Mouse (Mus musculus) forebrain, postnatal 0 days (tissue): ENCODE results near the gene Gm10644. TPM values are rescaled to one million over a fixed set of nuclear protein-coding genes. Genes with fewer than 3 reads are reported as not detected.

Experiments used
- ATAC-seq: fragments of 200-750 bp; cut with Nextera tagmentation; 2 replicates; pipeline ENCODE4 v1.8.0; 2017; ENCODE audit warnings: mild to moderate bottlenecking, moderate library complexity
- DNase-seq: peaks from one replicate; pipeline ENCODE4 v3.0.0-alpha.2; 2015
- H3K27ac ChIP-seq: fragments of 300-500 bp; sonication (generic); 2 replicates; pipeline ENCODE4 v1.5.1; 2014; ENCODE audit warnings: low read depth, mild to moderate bottlenecking, antibody characterized with exemption, low read length, moderate library complexity, mixed read lengths
- H3K27me3 ChIP-seq: fragments of 300-500 bp; sonication (generic); 2 replicates; pipeline ENCODE4 v1.6.1; 2014; ENCODE audit warnings: mild to moderate bottlenecking, low read length, mixed read lengths; ENCODE audit not compliant: insufficient read depth
- H3K36me3 ChIP-seq: fragments of 300-500 bp; sonication (generic); 2 replicates; pipeline ENCODE4 v1.6.1; 2014; ENCODE audit warnings: mild to moderate bottlenecking, moderate library complexity; ENCODE audit not compliant: insufficient read depth
- H3K4me1 ChIP-seq: fragments of 300-500 bp; sonication (generic); 2 replicates; pipeline ENCODE4 v1.6.1; 2014; ENCODE audit warnings: antibody characterized with exemption; ENCODE audit not compliant: insufficient read depth
- H3K4me2 ChIP-seq: fragments of 300-500 bp; sonication (generic); 2 replicates; pipeline ENCODE4 v1.6.1; 2014; ENCODE audit warnings: low read depth, mild to moderate bottlenecking, moderate library complexity
- H3K4me3 ChIP-seq: fragments of 300-500 bp; sonication (generic); 2 replicates; pipeline ENCODE4 v1.5.1; 2014; ENCODE audit warnings: low read depth, low read length, mixed read lengths
- H3K9ac ChIP-seq: fragments of 300-500 bp; sonication (generic); 2 replicates; pipeline ENCODE4 v1.6.1; 2014; ENCODE audit warnings: mild to moderate bottlenecking
- H3K9me3 ChIP-seq: fragments of 300-500 bp; sonication (generic); 2 replicates; pipeline ENCODE4 v1.6.1; 2016; ENCODE audit warnings: low read length
- CTCF ChIP-seq: sonication (generic); IDR thresholded peaks from 2 replicates; pipeline ENCODE4 v1.5.1; 2016; ENCODE audit warnings: antibody characterized with exemption, control low read depth, low read depth
- WGBS: fragments of 180-500 bp; shearing (Covaris S2); extraction: QIAGEN DNeasy Blood & Tissue Kit; methylation state at CpG from one replicate; pipeline ENCODE4 v1.1.7; 2014; 5-methylcytosine and 5-hydroxymethylcytosine counted together
- polyA plus RNA-seq: library from polyadenylated mRNA; unstranded; fragments of >200 nt; fragmentation: Nextera tagmentation; extraction: Ambion mirVana; gene quantifications from 2 replicates; pipeline ENCODE4 v1.2.1, GENCODE M21; 2015
- total RNA-seq: library from RNA; depleted of rRNA; stranded (reverse); fragments of >200 nt; gene quantifications from 2 replicates; pipeline ENCODE4 v1.2.3, GENCODE M21; 2014

The Gm10644 gene
- total and polyA plus RNA-seq, 2 experiments from 2014 or later, result 0.14 to 0.40 TPM

GRCm38 (mm10) chr8:83999057-83999705 is 44.2 kb upstream of the Gm10644 start:
- peak overlapping the region; percentile 76 for H3K4me3 ChIP-seq
- peak overlapping the region; percentile 91 for H3K4me2 ChIP-seq
- no peaks in the 10 kb centered on the region for H3K27me3 ChIP-seq
- H3K9me3 ChIP-seq, result no peaks in the 10 kb centered on the region
- DNase-seq (no peak), ATAC-seq (no peak)
- H3K36me3 ChIP-seq, result peaks cover 24% of the 10 kb centered on the region
- TF ChIP-seq CTCF, result no peak
- WGBS, result 67% methylated on average over 16 of the region's 16 CpGs
- no peak overlapping the region for H3K27ac ChIP-seq
- H3K9ac ChIP-seq, result peak overlapping the region; percentile 83; the same call in 1 of the 2 replicates
- H3K4me1 ChIP-seq, result peaks cover 14% of the 10 kb centered on the region

DNA sequence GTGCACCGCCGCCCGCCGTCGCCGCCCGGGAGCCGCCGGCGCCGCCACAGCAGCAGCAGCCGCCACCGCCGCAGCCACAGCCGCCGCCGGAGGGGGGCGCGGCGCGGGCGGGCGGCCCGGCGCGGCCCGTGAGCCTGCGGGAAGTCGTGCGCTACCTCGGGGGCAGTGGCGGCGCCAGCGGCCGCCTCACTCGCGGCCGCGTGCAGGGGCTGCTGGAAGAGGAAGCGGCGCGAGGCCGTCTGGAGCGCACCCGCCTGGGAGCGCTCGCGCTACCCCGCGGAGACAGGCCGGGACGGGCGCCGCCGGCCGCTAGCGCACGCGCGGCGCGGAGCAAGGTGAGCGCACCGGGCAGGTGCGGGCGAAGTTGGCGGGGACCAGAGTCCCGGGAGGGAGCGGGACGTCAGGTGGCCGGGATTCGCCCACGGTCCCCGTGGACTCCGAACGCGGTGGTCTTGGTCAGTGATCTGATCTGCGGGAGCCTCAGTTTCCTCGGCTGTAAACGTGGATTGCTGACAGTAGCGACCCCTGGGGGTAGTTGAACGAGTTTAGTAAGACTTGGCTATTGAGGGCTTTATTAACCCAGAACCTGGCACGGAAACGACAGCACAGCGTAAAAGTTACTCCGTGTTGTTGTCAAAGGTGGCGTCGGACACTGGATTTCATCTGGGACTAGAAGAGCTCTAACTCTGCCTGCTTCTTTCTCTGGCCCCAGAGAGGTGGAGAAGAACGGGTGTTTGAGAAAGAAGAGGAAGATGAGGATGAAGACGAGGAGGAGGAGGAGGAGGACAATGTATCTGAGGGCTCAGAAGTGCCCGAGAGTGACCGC is 43.4 kb upstream of the Gm10644 start:
- Histone ChIP-seq H3K4me2 (peak overlapping the region; percentile 91), H3K27ac (peak overlapping the region; percentile 92), H3K9ac (peak overlapping the region; percentile 83), H3K4me3 (peak overlapping the region; percentile 76), H3K4me1 (peaks cover 9% of the 10 kb centered on the region), H3K36me3 (peaks cover 28% of the 10 kb centered on the region), H3K9me3 (no peaks in the 10 kb centered on the region), H3K27me3 (no peaks in the 10 kb centered on the region)
- WGBS, result under 1% methylated on average over 69 of the region's 92 CpGs
- ATAC-seq, result peak; percentile 42
- DNase-seq, result peak; percentile 77
- peak; percentile 68 for TF ChIP-seq CTCF

DNA sequence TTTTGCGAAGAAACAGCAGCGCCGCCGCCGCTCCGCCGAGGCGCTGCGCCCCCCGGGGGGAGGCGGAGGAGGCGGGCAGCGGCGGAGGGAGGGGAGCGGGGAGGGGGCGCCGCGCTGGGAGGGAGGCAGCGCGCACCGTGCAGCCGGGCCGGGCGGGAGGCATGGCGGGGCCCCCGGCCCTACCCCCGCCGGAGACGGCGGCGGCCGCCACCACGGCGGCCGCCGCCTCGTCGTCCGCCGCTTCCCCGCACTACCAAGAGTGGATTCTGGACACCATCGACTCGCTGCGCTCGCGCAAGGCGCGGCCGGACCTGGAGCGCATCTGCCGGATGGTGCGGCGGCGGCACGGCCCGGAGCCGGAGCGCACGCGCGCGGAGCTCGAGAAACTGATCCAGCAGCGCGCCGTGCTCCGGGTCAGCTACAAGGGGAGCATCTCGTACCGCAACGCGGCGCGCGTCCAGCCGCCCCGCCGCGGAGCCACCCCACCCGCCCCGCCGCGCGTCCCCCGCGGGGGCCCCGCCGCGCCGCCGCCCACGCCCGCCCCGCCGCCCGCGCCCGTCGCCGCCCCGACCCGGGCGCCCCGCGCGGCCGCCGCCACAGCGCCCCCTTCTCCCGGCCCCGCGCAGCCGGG is 42.6 kb upstream of the Gm10644 start, which contains the start of gene Samd1:
Gene Samd1, plus strand, starts transcription at position 162 of the 631 bp plus-strand sequence.
- Histone ChIP-seq H3K36me3 (peaks cover 28% of the 10 kb centered on the region), H3K27ac (peak within 1 kb of the TSS; percentile 92), H3K4me2 (peak within 1 kb of the TSS; percentile 91), H3K27me3 (no peaks in the 10 kb centered on the region), H3K4me3 (peak within 1 kb of the TSS; percentile 76), H3K9me3 (no peaks in the 10 kb centered on the region), H3K4me1 (peaks cover 9% of the 10 kb centered on the region), H3K9ac (peak within 1 kb of the TSS; percentile 83)
- ATAC-seq (peak; percentile 47), DNase-seq (no peak)
- no peak for TF ChIP-seq CTCF
- WGBS, result under 1% methylated on average over 39 of the region's 112 CpGs

DNA sequence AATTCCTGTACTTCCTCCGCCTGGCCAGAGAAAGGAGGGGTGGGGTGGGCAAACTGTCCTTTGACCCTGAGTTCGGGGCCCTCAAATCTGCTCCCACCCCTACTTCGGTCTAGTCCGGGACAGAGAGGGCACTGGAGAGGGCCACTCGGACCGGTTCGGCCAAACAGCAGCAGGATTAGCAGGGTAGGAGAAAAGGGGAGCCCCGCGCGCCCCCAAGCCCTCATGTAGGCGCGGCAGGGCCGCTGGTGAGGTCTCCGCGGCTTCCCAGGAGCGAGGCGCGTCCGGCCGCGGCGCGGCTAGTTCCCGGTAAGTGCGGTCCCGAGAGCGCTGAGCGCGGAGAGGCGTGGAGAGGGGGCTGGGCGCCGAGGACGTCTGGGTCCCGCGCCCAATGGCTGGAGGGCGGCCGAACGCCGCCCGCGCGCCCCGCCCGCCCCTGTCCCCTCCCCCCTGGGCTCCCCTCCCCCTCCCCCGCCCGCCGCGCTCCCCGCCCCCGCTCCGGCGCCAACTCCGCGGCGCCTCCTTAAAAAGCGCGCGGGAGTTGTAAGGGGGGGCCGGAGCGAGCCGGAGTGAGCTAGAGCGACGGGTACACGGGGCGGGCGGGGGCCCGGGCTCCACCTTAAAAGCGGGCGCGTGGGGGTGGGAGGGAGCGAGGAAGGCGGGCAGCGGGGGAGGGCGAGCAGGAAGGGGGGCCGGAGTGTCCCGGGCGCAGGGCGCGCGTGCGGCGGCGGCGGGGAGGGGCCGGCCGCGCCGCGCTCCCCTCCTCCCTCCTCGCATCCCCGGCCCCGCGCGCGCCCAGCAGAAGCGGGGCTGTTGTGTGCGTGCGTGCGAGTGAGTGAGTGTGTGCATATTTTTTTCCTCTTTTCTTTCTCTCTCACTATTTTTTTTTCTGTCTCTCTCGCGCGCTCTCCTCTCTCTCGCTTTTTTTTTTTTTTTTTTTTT is 41.8 kb upstream of the Gm10644 start:
- H3K36me3 ChIP-seq, result peaks cover 35% of the 10 kb centered on the region

DNA sequence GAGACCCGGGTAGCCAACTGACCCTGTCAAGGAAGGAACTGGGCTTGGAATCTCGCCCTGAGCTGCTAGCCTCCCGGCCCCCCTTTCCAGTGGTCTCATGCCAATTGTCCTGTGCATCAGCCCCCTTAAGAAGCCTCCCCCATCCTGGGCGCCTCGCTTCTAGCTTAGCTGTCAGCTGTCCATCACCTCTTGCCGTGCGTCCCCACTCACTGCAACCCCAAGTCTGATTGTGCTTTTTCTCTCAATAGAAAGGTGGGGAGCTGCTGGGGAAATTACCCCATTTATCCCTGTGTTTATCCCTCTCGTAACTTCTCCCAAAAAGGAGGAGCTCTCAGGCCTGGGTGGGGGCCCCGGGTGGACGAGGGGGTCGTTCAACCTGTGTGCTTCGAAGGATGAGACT is 41.0 kb upstream of the Gm10644 start:
- Histone ChIP-seq H3K27ac (no peak overlapping the region), H3K4me1 (peaks cover 9% of the 10 kb centered on the region), H3K4me2 (no peak overlapping the region), H3K9ac (peak overlapping the region; percentile 83; the same call in 1 of the 2 replicates), H3K9me3 (no peaks in the 10 kb centered on the region), H3K27me3 (no peaks in the 10 kb centered on the region), H3K4me3 (peak overlapping the region; percentile 76; the same call in 1 of the 2 replicates), H3K36me3 (peaks cover 40% of the 10 kb centered on the region)
- ATAC-seq, result no peak
- WGBS, result 16% methylated on average over 12 of the region's 12 CpGs
- DNase-seq, result no peak
- TF ChIP-seq CTCF, result no peak

More for the DNA sequence above, 41.8 kb upstream of the Gm10644 start:
- peak; percentile 85 for DNase-seq
- Histone ChIP-seq H3K9ac (peak overlapping the region; percentile 83), H3K9me3 (no peaks in the 10 kb centered on the region), H3K4me3 (peak overlapping the region; percentile 76), H3K27me3 (no peaks in the 10 kb centered on the region), H3K4me2 (peak overlapping the region; percentile 91), H3K27ac (peak overlapping the region; percentile 92), H3K4me1 (peaks cover 9% of the 10 kb centered on the region)
- ATAC-seq, result peak; percentile 75
- no peak for TF ChIP-seq CTCF
- 2% methylated on average over 41 of the region's 103 CpGs for WGBS

DNA sequence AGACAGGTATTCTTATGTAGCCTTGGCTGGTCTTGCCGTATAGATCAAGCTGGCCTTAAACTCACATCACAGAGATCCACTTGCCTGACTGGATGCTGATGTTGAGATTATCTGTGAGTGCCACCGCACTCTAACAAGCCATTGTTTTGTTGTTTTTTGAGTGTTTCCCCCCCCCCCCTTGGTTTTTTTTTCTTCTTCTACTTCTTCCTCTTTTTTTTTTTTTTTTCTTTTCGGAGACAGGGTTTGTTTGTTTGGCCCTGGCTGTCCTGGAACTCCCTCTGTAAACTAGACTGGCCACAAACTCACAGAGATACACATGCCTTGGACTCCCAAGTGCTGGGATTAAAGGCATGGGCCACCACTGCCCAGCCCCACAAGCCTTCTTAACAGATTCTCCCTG is 39.0 kb upstream of the Gm10644 start:
- TF ChIP-seq CTCF, result no peak
- peaks cover 44% of the 10 kb centered on the region for H3K36me3 ChIP-seq

More for the DNA sequence above, 39.0 kb upstream of the Gm10644 start:
- H3K4me1 ChIP-seq, result peaks cover 4% of the 10 kb centered on the region
- ATAC-seq (no peak), DNase-seq (no peak)
- H3K27ac ChIP-seq, result no peak overlapping the region
- H3K4me3 ChIP-seq, result no peak overlapping the region
- H3K27me3 ChIP-seq, result no peaks in the 10 kb centered on the region
- no peaks in the 10 kb centered on the region for H3K9me3 ChIP-seq
- H3K4me2 ChIP-seq, result no peak overlapping the region
- whole genome bisulfite sequencing, result 87% methylated on average over 3 of the region's 3 CpGs
- no peak overlapping the region for H3K9ac ChIP-seq
